Mouse (Mus musculus) neutrophil, adult 65 days (primary cell): ENCODE measurements around the gene Rhbdd2. TPM values are rescaled to one million over a fixed set of nuclear protein-coding genes. Genes with fewer than 3 reads are reported as not detected.

Experiments
- total RNA-seq: library from RNA; stranded (reverse); gene quantifications from 2 replicates; pipeline ENCODE4 v1.2.4, GENCODE M21; 2023

Gene Rhbdd2
- total RNA-seq: 4.6 and 6.9 TPM in 2 replicates

DNA sequence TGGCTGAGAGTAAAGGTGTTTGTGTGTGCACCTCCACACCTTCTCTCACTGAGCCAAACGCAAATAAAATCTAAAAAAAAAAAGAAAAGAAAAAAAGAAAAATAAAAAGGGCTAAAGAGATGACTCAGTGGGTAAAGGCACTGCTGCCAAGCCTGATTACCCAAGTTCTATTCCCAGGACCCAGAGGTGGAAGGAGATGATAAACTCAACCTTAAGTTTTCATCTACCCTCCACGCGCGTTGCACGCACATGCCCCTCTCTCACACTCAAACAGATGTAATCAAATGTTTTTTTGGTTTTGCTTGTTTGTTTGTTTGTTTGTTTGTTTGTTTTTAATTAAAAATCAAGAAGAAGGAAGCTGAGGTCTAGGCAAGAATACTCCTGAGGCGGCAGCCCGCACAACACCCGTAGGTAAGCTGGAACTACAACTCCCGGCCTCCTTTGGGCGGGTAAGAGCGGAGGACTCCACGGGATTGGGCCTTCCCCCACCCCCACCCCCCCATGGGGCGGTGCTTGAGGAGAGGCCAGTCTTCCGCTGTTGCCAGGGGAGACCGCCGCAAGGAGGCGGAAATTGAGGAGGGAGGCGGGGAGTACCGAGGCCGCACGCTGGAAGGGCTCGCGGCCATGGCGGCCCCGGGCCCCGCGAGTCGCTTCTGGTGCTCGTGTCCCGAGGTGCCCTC is at the start of gene Rhbdd2:
Gene Rhbdd2 (plus strand): TSS at position 502 of the 680 bp plus-strand sequence.

DNA sequence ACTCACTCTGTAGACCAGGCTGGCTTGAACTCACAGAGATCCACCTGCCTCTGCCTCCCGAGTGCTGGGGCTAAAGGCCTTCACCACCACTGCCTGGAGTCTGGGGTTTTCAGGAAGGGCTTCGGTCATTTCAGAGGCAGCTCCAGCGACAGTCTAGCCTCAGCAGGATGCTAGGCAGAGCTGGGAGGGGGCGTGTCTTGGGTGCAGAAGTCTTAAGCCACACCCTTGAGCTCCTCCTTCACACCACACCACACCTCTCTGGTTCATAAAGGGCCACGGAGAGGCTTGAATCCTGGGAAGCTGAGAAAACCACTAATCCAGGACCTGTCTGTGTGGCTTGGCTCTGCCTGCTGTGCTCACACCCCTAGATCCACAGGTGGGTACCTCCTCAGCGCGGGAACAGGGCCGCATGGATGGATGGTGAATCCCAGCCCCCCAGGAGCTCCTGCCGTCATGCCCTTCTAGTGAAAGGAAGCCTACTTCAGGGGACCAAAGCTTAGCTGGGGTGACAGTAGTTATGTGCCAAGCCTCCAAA is 37.4 kb downstream of the Rhbdd2 start, which contains the start of gene Por:
Gene Por (plus strand): TSS at position 293 of the 535 bp plus-strand sequence.

Other genes starting within 250 kb of the Rhbdd2 start
- 29.4 and 37.0 TPM in 2 replicates for gene Pom121, start 238.1 kb upstream of the Rhbdd2 start, total RNA-seq
- 33.5 and 37.3 TPM in 2 replicates for gene Hip1, start 87.5 kb upstream of the Rhbdd2 start, total RNA-seq
- not detected in 2 replicates for gene Ccl26, start 69.0 kb upstream of the Rhbdd2 start, total RNA-seq
- gene Ccl24, start 59.6 kb upstream of the Rhbdd2 start, total RNA-seq: 0.32 TPM in 1 of 2 replicates, not detected in the other
- 122 and 139 TPM in 2 replicates for gene Por, start 37.4 kb downstream of the Rhbdd2 start, total RNA-seq
- gene Tmem120a, start 111.8 kb downstream of the Rhbdd2 start, total RNA-seq: 38.9 and 44.9 TPM in 2 replicates
- gene Styxl1, start 145.8 kb downstream of the Rhbdd2 start, total RNA-seq: 0.60 TPM in 1 of 2 replicates, not detected in the other
- gene Mdh2, start 145.9 kb downstream of the Rhbdd2 start, total RNA-seq: 205 and 300 TPM in 2 replicates
- gene Srrm3, start 174.3 kb downstream of the Rhbdd2 start, total RNA-seq: 0.86 TPM in 1 of 2 replicates, not detected in the other